9 mouse cellular contexts compared by ENCODE assay signal in the genomic region with DNA sequence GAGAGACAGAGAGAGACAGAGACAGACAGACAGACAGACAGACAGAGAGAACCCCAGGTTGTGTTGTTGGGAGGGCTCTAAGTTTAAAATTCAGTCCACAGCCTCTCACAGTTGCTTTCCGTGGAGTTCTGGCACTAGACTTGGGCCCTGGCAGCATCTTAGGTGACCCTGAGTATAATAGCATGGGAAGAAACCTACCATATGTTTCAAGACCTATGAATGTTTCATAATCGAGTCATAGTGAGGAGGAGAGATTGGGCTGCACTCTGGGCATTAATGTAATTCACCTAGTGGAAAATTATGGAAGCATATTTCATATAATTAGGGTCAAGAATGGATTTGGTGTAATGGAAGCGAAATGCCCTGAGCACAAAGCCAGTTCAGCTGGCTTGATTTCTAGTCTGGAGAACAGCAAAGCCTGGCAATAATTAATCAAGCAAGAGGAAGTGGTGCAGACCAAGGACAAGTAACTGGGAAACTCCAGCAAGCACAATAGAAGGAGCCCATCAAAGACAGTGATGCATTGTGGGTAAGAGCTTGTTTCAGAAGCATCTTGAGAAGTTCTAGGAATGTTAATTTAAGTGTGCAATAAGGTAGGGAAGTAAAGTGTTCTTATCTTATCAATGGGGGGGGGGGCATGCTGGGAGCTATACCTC. TPM values are rescaled to one million over a fixed set of nuclear protein-coding genes. Genes with fewer than 3 reads are reported as not detected.
DNase-seq lines count a peak whose midpoint lies in the region; ATAC-seq and TF ChIP-seq lines count a peak whose summit lies in the region.
"Had no signal": no experiment of that assay in that cellular context is flagged by ENCODE, and none has a peak within 500 bp of the region (broad histone marks: within the 10 kb centered on the region; RNA-seq: fewer than 3 reads in every experiment).

No protein-coding gene starts in this region.

- H3K27ac ChIP-seq in gastrocnemius, adult 2 months, result peak overlapping the region; percentile 85
- peak overlapping the region; percentile 32; the same call in 1 of the 2 replicates for H3K27ac ChIP-seq in left cerebral cortex, adult 2 months
- H3K27ac ChIP-seq in embryonic facial prominence, embryonic 12.5 days, result 0 out of 2 replicates have a peak overlapping the region, but pooled peaks have one; percentile 12
- H3K27ac ChIP-seq in forebrain, embryonic 14.5 days (ENCODE audit: low read depth, low read length), result no peak overlapping the region

- H3K27me3 ChIP-seq in embryonic facial prominence, embryonic 12.5 days, result no peaks in the 10 kb centered on the region
- no peaks in the 10 kb centered on the region for H3K27me3 ChIP-seq in forebrain, embryonic 14.5 days (replicated peaks; ENCODE audit: control insufficient read depth, insufficient read depth, low read length)

- no peaks in the 10 kb centered on the region for H3K36me3 ChIP-seq in embryonic facial prominence, embryonic 12.5 days
- no peaks in the 10 kb centered on the region for H3K36me3 ChIP-seq in forebrain, embryonic 14.5 days (ENCODE audit: control insufficient read depth, insufficient read depth, low read length)

- ATAC-seq in embryonic facial prominence, embryonic 12.5 days (ENCODE audit: insufficient number of reproducible peaks, insufficient read depth, low FRiP score, low TSS enrichment), result no peak
- ATAC-seq in forebrain, embryonic 14.5 days, result no peak

- no peaks in the 10 kb centered on the region for H3K9me3 ChIP-seq in embryonic facial prominence, embryonic 12.5 days
- H3K9me3 ChIP-seq in forebrain, embryonic 14.5 days (replicated peaks; ENCODE audit: control insufficient read depth, low read length), result no peaks in the 10 kb centered on the region

- no peak overlapping the region for H3K4me2 ChIP-seq in embryonic facial prominence, embryonic 12.5 days (replicated peaks)
- no peak overlapping the region for H3K4me2 ChIP-seq in forebrain, embryonic 14.5 days (ENCODE audit: low read length)

- intact Hi-C loops in gastrocnemius, adult 2 months (cut with DNase I), result loop anchor here (1.0 to 2.0 kb wide), 3 partner anchors 21 to 57 kb away; no protein-coding TSS in a partner anchor
- intact Hi-C loops in left cerebral cortex, adult 2 months (cut with DNase I), result loop anchor here (1.0 to 2.0 kb wide), 2 partner anchors 23 to 63 kb away; no protein-coding TSS in a partner anchor

- no peak for DNase-seq in gastrocnemius, adult 2 months
- no peak for DNase-seq in gastrocnemius, adult 8-10 months (ENCODE audit: low spot score in 2 of 2)
- DNase-seq in left cerebral cortex, adult 2 months (ENCODE audit: extremely low spot score in 1 of 2, low spot score in 2 of 2), result no peak
- DNase-seq in left cerebral cortex, adult 8-10 months (ENCODE audit: low spot score in 2 of 2), result no peak
- peak; percentile 10 to 37 for DNase-seq in layer of hippocampus, postnatal 14 days (ENCODE audit: low spot score in 2 of 2)
- DNase-seq in forebrain, embryonic 14.5 days (ENCODE audit: low spot score), result no peak
- DNase-seq in urinary bladder, adult 18-20 months (ENCODE audit: low spot score in 2 of 2), result no peak
- DNase-seq: cerebellum, postnatal 36 days had no signal

- TF ChIP-seq CTCF in gastrocnemius, adult 2 months (IDR thresholded peaks at IDR 0.05), result no peak
- TF ChIP-seq CTCF in left cerebral cortex, adult 2 months (IDR thresholded peaks at IDR 0.05), result no peak

- H3K9ac ChIP-seq in embryonic facial prominence, embryonic 12.5 days, result no peak overlapping the region
- H3K9ac ChIP-seq in forebrain, embryonic 14.5 days (ENCODE audit: low read length), result no peak overlapping the region

- H3K4me3 ChIP-seq in gastrocnemius, adult 2 months, result no peak overlapping the region
- no peak overlapping the region for H3K4me3 ChIP-seq in left cerebral cortex, adult 2 months
- H3K4me3 ChIP-seq in embryonic facial prominence, embryonic 12.5 days, result no peak overlapping the region
- no peak overlapping the region for H3K4me3 ChIP-seq in forebrain, embryonic 14.5 days (ENCODE audit: low read depth, low read length)

- H3K4me1 ChIP-seq in embryonic facial prominence, embryonic 12.5 days, result no peaks in the 10 kb centered on the region
- H3K4me1 ChIP-seq in forebrain, embryonic 14.5 days (ENCODE audit: control insufficient read depth, insufficient read depth, low read length), result no peaks in the 10 kb centered on the region

- WGBS in embryonic facial prominence, embryonic 12.5 days, result 71% methylated on average over 3 of the region's 3 CpGs
- WGBS in forebrain, embryonic 14.5 days, result 78% methylated on average over 3 of the region's 3 CpGs

RNA-seq across cellular contexts. Expression of a gene that starts 31.4 kb away (rescaled TPM):
- total RNA-seq in gastrocnemius, adult 2 months (2021), result 10 to 100 TPM; 55.2 to 80.0 TPM
- total RNA-seq in gastrocnemius, adult 8-10 months (2022), result 10 to 100 TPM; 37.1 to 69.7 (median 59.6) TPM
- total RNA-seq in left cerebral cortex, adult 2 months (2021), result 100 to 1,000 TPM; 113 to 129 TPM
- 100 to 1,000 TPM; 105 to 111 (median 109) TPM for total RNA-seq in left cerebral cortex, adult 8-10 months (2022)
- polyA plus RNA-seq in embryonic facial prominence, embryonic 12.5 days (2016; fragmentation: Nextera tagmentation; extraction: Ambion mirVana), result 53.0 and 57.6 TPM in 2 replicates
- total RNA-seq in layer of hippocampus, postnatal 14 days (2021), result 100 to 1,000 TPM; 110 to 122 TPM
- polyA plus RNA-seq in forebrain, embryonic 14.5 days (2014; fragmentation: Nextera tagmentation; extraction: Ambion mirVana), result 36.9 and 53.2 TPM in 2 replicates

Comparison
In these comparisons a context has a peak if more than half of its experiments do, and no peak if none do; other contexts are left out.
1. DNase-seq: peak in layer of hippocampus, postnatal 14 days (2 of 2); none in gastrocnemius, adult 2 months (single experiment), gastrocnemius, adult 8-10 months (0 of 2), left cerebral cortex, adult 2 months (0 of 2), left cerebral cortex, adult 8-10 months (0 of 2), forebrain, embryonic 14.5 days (single experiment) and urinary bladder, adult 18-20 months (0 of 2).